Mouse (Mus musculus): ENCODE data around the gene Pwwp2b.

DNA sequence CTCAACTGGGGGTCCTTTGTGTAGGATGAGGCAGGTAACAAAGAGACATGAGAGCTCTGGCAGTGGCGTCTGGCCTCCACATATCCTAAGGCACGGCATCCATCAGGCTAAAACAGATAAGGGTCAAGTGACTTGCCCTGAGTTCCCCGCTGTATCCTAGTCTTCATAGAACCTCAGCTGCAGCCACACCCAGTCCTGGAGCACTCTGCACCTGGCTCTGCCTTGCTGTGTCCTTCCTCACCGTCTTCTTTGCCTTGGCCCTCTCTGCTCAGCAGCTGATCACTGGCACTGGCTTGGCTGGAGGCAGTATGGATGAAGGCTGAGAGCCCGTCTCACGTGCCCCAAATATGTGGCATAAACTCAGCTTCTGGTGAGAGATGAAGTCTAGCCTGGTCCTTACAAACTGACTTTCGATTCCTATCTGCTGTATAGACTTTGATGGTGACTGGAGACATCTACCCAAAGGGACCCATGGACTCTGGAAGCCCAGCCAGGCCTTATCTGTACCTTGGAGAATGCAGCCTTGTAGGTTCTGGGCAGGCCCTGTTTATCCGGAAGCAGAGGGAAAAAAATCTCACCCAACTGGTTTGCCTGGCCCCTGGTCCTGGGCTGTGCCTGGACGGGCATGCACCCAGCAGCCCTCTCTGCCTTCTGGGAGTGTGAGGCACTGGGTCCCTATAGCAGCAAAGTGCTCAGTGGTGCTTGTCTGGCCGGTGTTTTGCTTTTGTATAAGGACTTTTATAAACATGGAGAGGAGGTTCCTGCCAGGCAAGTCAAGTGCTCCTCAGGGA lies 9.7 kb downstream of the Pwwp2b start:
- TF ChIP-seq CTCF (conservative IDR thresholded peaks at IDR 0.05; ENCODE audit: insufficient read depth, insufficient read length, low read depth, low read length), result no peak
- TF ChIP-seq POLR2A (IDR thresholded peaks at IDR 0.05; ENCODE audit: low read depth, low read length), result no peak

Data from kidney, adult 2 months (tissue).